Mouse (Mus musculus): ENCODE data around the gene Sipa1l1.

Gene Sipa1l1

DNA sequence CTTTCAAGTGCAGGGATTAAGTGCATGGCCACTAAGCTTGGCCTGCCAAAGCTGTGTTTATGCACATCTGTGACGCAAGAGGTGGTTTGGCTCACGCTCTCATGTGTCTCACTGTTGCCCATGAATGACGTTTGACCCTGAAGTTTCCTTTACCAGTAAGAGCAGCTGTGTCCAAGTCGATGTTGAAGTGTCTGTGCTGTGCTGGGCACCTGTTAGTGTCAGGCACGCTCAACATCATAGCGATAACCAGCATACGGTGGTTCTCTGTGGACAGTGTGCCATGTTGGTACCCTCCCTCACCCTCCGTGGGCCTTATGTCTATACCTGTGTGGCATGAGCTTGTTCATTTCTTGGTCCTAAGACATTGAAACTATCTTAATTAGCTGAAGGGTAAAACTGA is 249.9 kb downstream of the Sipa1l1 start:
- DNase-seq (ENCODE audit: low read depth, low spot score), result no peak

DNA sequence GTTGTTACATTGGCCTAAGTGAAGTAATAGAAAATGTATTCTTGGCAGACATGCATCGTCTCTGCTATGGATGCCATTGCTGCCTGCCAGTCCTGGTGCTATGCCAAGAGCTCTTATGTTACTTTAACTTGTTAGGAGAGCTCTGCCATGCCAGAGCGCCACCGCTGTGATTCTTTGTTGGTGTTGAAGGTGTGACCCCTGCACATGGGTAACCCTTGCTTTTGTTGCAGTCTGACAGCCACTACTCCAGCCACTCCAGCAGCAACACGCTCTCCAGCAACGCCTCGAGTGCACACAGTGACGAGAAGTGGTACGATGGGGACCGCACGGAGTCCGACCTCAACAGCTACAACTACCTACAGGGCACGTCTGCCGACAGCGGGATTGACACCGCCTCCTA is 255.7 kb downstream of the Sipa1l1 start:
- DNase-seq (ENCODE audit: low read depth, low spot score), result no peak

DNA sequence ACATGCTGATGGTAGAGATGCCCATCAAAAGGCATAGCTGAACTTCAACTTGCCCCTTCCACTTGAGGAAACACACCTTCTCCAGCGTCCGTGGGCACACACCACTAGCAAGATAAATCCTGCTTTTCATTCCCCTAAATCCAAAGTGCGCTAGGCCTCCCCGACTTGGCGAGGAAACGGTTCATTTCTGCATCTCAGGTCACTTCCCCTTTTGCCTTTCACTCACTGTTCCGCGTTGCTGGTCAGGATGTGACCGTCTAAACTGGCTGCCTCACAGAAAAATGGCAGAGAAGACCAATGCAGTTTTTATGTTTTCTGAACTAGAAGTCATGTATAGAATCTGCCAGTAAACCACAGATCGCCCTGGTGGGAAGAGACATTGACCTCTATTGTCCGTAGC is 256.7 kb downstream of the Sipa1l1 start:
- no peak for DNase-seq (ENCODE audit: low read depth, low spot score)

DNA sequence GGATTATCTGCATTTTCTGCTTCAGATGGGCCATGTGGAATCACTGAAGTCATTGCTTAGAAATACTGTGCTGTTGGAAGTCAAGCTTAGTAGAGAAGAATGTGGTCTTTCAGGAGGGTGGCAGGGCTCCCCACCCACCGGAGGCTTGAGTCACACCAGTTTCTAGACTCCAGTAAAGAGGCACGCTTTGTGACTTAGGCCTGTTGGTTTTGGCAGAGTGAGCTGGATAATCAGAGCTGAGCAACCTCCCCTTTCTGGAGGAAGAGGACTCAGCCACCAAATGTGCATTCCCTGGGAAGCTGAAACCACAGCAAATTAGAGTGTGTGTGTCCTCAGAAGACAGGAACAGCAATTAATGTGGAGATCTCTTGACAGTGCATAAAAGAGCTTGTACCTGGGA is 258.3 kb downstream of the Sipa1l1 start:
- DNase-seq (ENCODE audit: low read depth, low spot score), result no peak

DNA sequence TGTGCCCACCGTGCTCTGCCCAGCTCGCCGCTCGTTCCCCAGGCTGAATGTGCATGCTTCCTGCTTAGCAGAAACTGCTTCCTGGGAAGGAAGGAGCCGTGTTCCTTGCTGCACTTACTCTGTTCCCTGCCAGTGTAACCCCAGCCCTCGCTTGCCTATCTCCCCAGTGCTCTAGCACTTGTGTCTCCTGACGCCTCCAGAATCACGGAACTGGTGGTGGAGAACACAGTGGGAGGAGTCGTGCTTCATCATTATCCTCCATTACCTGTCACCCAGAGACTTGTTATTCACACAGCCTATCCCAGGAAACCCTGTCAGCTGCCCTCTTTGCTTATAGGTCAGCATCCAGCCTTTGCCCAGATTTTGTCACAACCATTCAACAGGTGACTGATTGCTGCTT is 259.3 kb downstream of the Sipa1l1 start:
- no peak for DNase-seq (ENCODE audit: low read depth, low spot score)

DNA sequence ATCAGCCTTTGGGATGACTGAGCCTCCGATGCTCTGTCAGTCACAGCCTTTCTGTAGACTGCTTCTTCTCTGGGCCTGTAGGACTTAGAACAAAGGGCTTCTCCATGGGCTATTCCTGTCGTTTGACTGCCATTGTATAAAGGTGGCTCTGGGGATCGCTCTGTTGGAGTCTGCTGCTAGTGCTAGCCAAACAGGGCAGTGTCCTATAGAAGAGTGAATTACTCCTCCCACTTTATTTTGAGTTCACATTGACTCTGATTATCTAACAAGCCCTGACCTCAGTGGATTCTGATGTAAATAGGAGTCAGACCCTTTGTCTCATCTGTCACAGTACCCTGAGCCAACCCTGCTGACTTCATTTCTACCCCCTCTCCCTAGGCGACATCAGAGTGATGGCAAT is 264.2 kb downstream of the Sipa1l1 start:
- DNase-seq (ENCODE audit: low read depth, low spot score), result no peak

DNA sequence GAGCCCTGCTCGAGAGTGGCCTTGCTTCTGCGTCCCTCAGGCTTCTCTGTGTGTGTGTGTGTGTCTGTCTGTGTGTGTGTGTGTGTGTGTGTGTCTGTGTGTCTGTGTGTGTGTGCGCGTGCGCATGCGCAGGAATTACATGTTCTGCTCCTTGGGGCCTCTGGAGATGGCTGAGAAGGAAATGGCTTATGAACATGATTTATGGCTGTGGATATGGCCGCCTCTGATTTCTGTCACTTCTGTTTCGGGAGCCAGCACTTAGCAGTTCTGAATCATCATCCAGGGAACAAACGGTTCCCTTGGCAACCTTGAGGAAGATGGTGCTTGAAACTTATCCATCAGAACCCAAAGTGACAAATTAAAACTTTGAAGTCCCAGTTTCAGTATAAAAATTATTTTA is 265.5 kb downstream of the Sipa1l1 start:
- DNase-seq (ENCODE audit: low read depth, low spot score), result peak; percentile 38

DNA sequence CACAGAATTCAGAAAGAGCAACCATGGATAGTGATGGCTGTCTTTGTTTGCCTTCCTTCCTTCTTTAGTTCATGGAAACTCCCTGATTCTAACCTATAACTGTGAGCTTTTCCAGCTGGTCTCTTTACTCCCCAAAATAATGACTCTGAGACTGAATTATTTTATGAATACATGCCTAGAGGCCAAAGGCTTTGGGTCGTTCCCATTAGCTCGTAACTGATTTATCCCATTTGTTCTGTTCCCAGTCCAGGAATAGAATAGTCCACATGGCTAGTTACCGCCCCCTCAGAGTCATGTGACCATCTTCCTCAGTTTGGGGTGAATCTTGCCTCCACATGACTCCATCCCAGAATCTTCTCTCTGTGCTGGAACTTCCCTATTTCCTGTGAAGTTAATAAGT is 272.4 kb downstream of the Sipa1l1 start:
- no peak for DNase-seq (ENCODE audit: low read depth, low spot score)

DNA sequence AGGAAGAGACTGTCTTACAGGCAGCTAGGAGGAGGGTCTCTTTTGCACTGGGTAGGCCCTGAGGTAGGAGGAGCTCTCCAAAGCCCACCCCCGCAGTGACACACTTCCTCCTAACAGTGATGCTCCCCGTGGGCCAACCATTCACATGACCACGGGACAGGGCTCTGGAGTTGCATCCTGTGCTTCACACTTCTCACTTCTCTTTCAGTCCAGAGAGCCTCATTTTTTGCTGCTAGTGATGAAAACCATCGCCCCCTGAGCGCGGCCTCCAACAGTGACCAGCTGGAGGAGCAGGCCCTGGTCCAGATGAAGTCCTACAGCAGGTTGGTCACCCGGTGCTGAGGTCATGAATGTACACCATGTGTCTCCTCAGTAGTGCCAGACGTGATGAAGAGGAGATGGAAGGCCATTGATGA is 277.5 kb downstream of the Sipa1l1 start:
- no peak for DNase-seq (ENCODE audit: low read depth, low spot score)

DNA sequence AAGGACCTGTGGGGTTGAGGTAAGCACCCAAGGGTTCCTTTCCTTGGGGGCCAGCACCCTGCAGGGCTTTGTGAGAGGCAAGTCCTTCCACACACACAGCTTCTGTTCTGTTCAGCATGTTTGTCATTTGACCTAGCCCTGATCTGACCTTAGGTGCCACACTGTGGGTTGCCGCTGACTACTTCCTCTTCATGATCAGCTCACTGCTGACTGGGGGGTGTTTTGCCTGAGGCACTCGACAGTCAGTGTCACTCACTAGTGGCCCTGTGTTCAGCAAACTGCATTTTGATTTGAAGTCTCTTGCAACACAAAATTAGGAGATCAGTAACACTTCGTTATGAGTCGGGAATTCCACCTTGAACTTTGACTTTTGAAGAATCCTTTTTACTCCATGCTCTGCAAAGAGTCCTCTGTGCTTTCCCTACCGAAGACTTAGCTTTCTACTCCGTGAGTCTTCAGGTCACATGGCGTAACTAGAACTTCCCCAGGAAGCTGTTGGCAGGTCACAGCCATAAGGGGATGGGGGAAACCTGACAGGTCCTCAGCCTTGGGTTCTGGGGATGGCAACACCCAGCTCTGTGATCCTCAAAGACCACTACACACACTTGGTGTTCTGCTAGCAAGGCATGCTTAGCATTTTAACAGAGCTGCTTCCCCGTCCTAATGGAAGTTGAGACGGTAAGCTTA is 279.2 kb downstream of the Sipa1l1 start:
- DNase-seq (ENCODE audit: low read depth, low spot score), result no peak

DNA sequence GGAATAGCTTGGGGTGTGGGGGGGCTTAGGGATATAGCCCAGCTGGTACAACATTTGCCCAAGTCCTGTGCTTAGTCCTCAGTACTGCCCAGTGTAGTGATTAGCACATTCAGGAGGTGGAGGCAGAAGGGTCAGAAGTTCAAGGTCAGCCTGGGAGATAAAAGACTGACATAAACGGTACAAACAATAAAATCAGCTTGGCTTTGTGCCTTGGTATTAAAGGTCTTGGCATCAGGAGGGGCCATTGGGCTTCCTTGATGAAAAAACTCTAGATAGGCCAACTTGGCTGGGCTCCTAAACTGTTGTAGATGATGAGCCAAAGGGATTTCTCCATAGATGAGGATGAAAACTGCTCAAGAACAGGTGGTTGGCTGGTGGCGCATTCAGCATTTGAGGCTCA is 283.3 kb downstream of the Sipa1l1 start:
- no peak for DNase-seq (ENCODE audit: low read depth, low spot score)

DNA sequence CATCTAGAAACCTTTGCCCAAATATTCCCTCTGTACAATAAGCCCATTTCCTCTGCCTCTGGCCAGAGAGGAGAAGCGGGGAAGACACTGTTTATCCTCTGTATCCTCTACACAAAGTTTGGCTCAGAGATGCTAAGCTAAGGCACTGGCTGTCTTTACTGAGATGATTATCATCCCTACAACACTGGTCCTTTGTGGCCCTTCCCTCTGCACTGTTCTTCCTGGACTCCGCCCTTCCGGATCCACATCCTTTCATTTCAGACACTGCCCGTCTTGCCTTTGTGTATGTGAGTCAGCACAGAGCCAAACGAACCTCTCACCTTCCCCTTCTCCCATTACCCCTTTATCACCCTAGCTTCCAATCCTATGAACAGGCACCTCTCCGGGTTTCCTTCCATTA is 285.3 kb downstream of the Sipa1l1 start:
- DNase-seq (ENCODE audit: low read depth, low spot score), result no peak

DNA sequence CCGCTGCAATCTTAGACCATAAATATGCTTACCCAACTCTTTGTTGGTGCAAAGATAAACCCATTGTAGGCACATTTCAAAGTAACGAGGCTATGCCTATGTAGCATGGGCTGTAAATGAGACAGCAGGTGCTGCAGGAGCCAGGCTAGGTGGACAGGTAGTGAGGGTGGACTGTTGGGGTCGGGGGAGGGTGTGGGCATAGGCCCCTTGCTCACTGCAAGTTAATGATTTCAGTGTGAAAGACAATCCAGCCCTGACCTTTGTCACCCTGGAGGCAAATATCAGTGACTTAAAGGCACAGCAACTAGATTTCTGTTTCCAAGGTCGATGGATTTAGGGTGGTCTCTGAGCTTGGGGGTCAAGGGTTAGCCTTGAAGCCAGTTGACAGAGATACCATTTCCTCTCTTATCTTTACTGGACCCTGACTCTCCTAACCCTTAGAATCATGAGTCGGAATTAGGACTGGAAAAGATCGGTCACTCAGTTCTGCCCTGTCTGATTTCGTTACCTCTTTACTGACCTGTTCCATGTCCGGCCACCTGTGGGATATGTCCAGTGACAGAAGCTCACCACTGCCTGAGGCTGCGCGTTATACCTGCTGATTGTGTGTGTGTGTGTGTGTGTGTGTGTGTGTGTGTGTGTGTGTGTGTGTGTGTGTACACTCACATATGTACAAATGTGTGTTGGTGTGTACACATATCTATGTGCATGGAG is 286.7 kb downstream of the Sipa1l1 start:
- DNase-seq (ENCODE audit: low read depth, low spot score), result no peak

DNA sequence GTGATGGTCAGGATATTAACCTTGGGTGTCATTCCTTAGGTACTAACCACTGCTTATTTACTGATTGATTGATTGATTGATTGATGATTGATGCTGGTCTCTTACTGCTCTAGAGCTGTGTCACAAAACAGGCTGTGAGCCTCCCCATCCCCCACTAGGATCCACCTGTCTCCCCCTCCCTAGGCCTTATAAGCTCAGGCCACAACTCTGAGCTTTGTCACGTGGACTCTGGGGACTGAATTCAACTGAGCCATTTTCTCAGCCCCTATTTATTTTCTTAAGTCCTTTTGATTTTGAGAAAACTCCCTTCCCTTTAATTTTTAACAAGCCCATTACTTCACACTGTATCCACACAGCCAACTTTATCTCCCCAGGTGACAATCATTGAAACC is 287.3 kb downstream of the Sipa1l1 start:
- DNase-seq (ENCODE audit: low read depth, low spot score), result no peak

DNA sequence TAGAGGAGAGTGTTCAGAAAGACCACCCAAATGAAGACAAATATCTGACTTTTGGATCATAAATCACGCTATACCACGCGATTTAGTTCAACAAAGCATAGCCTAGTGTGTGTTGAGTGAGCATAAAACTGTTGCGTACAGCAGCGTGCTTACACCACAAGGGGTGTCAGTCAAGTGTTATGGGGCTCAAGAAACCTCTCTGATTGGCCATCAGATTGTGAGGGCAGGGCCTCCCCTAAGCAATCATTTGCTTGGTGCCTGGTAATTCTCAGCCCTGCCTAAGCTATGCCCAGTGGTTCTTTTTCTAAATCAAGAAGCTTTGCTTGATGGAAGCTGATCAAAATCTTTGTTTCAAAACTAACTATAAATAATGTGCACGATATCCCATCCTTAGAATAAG is 288.5 kb downstream of the Sipa1l1 start:
- no peak for DNase-seq (ENCODE audit: low read depth, low spot score)

DNA sequence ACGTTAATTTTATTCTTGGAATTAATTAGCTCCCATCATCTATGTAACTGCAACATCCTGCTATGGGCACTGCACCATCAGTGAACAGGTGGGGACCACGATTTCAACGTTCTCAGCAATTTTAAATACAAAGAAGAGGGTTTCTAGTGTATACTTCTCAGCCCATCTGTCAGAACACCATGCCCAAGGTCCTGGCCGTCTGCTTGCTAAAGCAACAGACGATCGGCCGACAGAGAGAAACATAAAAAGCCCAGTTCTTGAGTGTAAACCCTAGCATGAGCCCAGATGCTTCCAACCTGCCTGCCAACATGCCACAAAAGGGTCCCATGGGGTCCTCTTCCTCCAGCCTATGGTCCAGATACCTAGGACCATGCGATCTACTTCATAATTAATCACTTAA is 288.9 kb downstream of the Sipa1l1 start:
- DNase-seq (ENCODE audit: low read depth, low spot score), result no peak

DNA sequence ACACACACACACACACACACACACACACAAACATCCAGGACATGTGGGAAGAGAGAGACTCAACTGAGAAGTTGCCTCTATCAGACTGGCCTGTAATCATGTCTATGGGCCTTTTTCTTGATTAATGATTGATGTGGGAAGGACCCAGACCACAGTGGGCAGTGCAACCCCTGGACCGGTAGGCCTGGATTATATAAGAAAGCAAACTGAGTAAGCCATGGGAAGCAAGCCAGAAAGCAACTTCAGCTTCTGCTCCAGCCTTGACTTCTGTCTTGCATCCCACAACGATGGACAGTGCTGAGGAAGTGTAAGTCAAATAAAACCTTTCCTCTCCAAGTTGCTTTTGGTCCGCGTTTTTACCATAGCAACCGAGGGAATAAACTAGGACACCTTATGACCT is 298.1 kb downstream of the Sipa1l1 start:
- no peak for DNase-seq (ENCODE audit: low read depth, low spot score)

DNA sequence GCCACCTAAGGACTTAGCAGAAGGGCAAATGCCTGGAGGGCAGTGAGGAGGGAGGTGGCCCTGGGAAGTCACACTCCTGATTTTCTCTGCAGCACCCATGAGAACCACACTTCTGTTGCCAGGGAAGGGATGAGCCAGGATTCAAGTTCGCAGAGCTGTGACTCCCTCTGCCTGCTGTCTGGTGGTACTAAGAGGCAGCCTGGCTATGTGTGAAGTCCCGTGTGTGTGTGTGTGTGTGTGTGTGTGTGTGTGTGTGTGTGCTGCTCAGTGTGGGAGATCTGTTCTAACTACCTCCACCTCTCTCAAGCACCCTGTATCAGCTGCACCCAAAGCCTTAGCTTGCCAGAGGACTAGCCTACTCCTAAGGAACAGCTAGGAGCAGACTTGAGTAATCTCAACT is 298.5 kb downstream of the Sipa1l1 start:
- no peak for DNase-seq (ENCODE audit: low read depth, low spot score)

DNA sequence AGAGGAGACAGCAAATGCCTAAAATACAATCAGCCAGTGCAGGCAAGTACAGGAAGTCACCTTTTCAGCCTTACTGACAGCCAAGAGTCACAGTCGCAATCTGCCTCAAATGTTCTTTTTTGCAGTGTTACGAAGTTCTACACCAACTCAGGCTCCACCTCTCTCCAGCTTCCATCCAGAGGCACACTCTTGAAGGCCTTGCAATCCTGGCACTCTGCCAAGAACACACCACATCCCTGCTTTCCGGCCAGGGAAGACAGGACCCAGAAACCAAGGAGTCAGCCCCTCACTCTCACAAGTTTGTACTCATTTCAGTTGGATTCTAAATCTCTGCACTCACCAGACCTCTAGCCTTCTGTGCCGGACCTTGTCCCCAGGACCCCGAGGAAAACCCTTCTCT is 299.3 kb downstream of the Sipa1l1 start:
- peak; percentile 17 for DNase-seq (ENCODE audit: low read depth, low spot score)

DNA sequence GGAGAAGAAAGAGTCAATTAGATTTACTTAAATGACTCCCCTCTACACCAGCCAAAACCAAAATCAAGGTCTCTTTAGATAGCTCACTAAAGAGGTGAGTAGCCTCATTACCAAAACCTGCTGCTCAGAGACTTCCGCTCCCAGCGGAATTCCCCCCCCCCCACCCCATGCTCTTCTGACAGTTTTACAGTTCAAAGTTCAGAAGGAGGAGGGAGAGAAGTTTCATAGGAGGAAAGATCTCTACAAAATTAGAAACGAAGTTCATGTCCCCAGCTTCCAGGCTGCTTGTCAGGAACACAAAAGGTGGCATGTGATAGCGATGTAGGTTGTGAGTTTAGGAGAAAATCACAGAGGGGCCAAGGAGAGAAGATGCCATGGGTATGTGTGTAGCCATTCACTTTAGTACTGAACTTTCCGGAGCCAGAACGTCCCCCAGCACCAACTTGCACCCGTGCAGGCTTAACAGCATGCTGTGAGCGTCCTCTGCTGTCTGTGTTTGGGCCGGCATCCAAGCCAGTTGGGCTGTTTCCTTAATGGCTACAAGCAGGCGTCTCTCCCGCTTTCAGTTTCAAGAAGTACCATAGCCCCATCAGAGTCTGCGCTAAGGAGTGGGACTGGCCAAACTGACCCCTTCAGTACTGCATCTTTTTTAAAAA is 300.7 kb downstream of the Sipa1l1 start:
- DNase-seq (ENCODE audit: low read depth, low spot score), result peak; percentile 74

DNA sequence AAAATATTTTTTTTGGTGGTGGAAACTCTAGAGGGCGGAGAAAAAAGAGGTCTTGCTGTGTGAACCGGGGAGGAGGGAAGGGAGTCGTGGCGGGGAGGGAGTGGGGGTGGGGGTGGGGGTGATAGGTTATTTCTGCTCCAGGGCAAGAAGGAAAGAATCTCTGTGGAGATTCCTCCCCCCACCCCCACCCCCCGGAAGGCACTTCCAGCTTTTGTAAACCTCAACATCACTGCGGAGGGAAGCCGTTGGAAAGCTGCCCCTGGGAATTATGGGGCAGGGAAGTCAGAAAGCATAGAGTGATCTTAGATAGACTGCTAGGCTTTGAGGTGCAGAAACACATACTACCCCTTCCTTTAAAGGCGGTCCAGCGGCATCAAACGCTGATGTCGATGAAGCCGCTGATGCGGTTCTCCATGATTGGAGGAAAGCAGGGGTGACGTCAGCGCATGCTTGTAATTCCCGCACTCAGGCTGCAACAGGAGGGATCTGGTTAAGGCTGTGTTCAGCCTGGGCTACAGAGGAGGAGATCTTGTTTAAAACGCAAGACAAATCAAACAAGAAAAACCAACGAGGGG is 301.3 kb downstream of the Sipa1l1 start:
- peak; percentile 41 for DNase-seq (ENCODE audit: low read depth, low spot score)

DNA sequence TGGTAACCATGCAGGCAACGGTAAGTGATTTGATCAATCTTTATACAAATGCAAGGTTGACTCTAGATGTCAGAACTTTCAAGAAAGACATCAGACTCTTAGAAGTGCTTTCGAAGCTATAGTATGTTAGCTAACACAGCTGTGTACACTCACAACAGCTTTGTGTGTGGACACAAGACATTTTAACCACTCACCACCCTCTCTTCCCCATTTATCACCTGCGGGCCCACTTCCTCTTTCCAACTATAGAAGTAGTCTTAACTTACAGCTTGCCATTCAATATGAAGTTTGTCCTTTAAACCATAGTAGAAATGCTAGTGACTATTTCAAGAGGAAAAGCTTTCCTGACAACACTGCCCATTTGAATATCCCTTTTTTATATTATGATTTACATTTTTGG is 303.7 kb downstream of the Sipa1l1 start:
- DNase-seq (ENCODE audit: low read depth, low spot score), result no peak

DNA sequence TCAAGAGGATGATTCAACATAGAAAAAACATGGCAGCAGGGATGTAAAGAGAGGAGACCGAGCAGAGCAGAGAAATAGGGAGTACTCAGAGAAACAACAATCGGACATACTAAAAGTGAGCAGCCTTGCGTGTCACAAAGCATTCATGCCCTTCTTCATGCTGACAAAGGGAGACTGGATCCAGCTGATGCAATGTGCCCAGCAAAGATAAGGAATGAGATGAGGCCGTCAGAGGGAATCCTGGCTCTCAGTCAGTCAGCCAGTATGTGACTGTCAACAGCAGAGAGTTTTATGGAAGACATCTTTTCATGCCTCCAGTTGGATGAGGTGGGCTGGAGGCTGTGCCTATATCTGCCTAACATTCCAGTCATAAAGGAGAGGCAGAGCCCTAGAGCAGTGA is 304.1 kb downstream of the Sipa1l1 start:
- DNase-seq (ENCODE audit: low read depth, low spot score), result no peak

All from skeletal muscle tissue, adult 2 months (tissue).